ENCODE assay signal across 13 mouse cellular contexts in the genomic region with DNA sequence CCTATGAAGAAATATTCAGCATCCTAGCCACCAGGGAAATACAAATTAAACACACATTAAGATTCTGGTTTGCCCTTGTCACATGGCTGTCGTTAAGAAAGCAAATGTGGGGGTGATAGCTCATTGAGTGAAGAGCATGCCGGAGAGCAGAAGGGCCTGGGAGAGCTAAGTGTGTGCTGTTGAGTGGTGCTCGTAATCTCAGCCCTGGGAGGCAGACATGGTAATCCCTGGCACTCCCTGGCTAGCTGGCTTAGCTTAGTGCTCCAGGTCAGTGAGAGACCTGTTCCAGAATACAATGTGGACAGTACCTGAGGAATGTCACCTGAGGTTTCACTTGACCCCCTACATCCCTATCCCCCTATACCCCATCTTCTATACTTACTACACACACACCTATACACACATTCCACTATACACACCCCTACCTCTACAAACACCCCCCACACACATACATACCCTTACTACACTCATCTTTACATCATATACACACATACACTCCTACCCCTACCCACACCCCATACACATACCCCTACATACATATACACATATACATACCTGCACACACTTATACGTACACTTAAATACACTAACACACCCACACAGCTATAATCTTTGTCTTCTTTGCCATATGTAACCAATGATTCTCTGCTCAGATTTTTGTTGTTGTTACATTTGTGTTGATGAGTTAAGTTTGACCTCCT. TPM values are rescaled to one million over a fixed set of nuclear protein-coding genes. Genes with fewer than 3 reads are reported as not detected.
"Had no signal": no experiment of that assay in that cellular context is flagged by ENCODE, and none has a peak within 500 bp of the region (broad histone marks: within the 10 kb centered on the region; RNA-seq: fewer than 3 reads in every experiment).

No protein-coding gene starts in this region.

- H3K9me3 ChIP-seq: kidney, embryonic 15.5 days; limb, embryonic 15.5 days; liver, embryonic 12.5 days; midbrain, embryonic 15.5 days; neural tube, embryonic 13.5 days; stomach, embryonic 15.5 days had no signal

- H3K36me3 ChIP-seq: kidney, embryonic 15.5 days; limb, embryonic 15.5 days; liver, embryonic 12.5 days; midbrain, embryonic 15.5 days; neural tube, embryonic 13.5 days; stomach, embryonic 15.5 days had no signal

- DNase-seq: kidney, adult 18-20 months; kidney, postnatal 25 days; lung, embryonic 14.5 days; right cerebral cortex, postnatal 14 days; thymus, adult 2 months; thymus, postnatal 25 days had no signal

- H3K27ac ChIP-seq: kidney, embryonic 15.5 days; left cerebral cortex, adult 2 months; limb, embryonic 15.5 days; liver, embryonic 12.5 days; midbrain, embryonic 15.5 days; neural tube, embryonic 13.5 days; stomach, embryonic 15.5 days had no signal

- H3K9ac ChIP-seq: kidney, embryonic 15.5 days; limb, embryonic 15.5 days; liver, embryonic 12.5 days; lung, embryonic 14.5 days; midbrain, embryonic 15.5 days; neural tube, embryonic 13.5 days; stomach, embryonic 15.5 days had no signal

- H3K4me2 ChIP-seq: kidney, embryonic 15.5 days; limb, embryonic 15.5 days; liver, embryonic 12.5 days; lung, embryonic 14.5 days; midbrain, embryonic 15.5 days; neural tube, embryonic 13.5 days; stomach, embryonic 15.5 days had no signal

- H3K4me1 ChIP-seq: kidney, embryonic 15.5 days; limb, embryonic 15.5 days; liver, embryonic 12.5 days; midbrain, embryonic 15.5 days; neural tube, embryonic 13.5 days; stomach, embryonic 15.5 days had no signal

- H3K27me3 ChIP-seq: kidney, embryonic 15.5 days; limb, embryonic 15.5 days; liver, embryonic 12.5 days; midbrain, embryonic 15.5 days; neural tube, embryonic 13.5 days; stomach, embryonic 15.5 days had no signal

- H3K4me3 ChIP-seq: kidney, embryonic 15.5 days; left cerebral cortex, adult 2 months; limb, embryonic 15.5 days; liver, embryonic 12.5 days; midbrain, embryonic 15.5 days; neural tube, embryonic 13.5 days; stomach, embryonic 15.5 days had no signal

- ATAC-seq: liver, embryonic 12.5 days; midbrain, embryonic 15.5 days had no signal

RNA-seq across cellular contexts. Expression of gene Gpr39, which starts 52.3 kb away (rescaled TPM):
- polyA plus RNA-seq: midbrain, embryonic 15.5 days; neural tube, embryonic 13.5 days had no signal
